Mouse (Mus musculus) C3H10T1/2 (cell line): Measurements from ENCODE around the gene Rangrf. TPM values are rescaled to one million over a fixed set of nuclear protein-coding genes. Genes with fewer than 3 reads are reported as not detected.

Experiments
- polyA plus RNA-seq, 2 experiments: library from polyadenylated mRNA; unstranded; fragments of >200 nt; fragmentation: generic; extraction: Trizol; gene quantifications; one replicate each; pipeline ENCODE4 v1.2.1; 2012; ENCODE audit warnings: missing spikeins in 2 of 2

The Rangrf gene
- 10 to 100 TPM; 27.7 to 48.0 TPM for polyA plus RNA-seq

GRCm38 (mm10) chr11:68975085-68975484 lies at the start of gene Rangrf:
Rangrf (minus strand) TSS chr11:68975185.

GRCm38 (mm10) chr11:69015644-69016441 lies 40.9 kb upstream of the Rangrf start, which contains the start of gene Ctc1:
Ctc1 (plus strand) TSS chr11:69015911.

GRCm38 (mm10) chr11:69008182-69009121 lies 33.5 kb upstream of the Rangrf start, which contains the start of gene Pfas:
Pfas (minus strand) TSS chr11:69008460.

GRCm38 (mm10) chr11:68967337-68968282 lies 7.4 kb downstream of the Rangrf start, which contains the start of gene Slc25a35:
Slc25a35 (plus strand) TSS chr11:68968131.

GRCm38 (mm10) chr11:68957308-68957707 lies 17.7 kb downstream of the Rangrf start, which contains the start of gene Arhgef15:
Arhgef15 (minus strand) TSS chr11:68957480.

GRCm38 (mm10) chr11:68926981-68927380 lies 48.0 kb downstream of the Rangrf start, which contains the start of gene Odf4:
Odf4 (minus strand) TSS chr11:68927081.

Other genes starting within 250 kb of the Rangrf start
- 10 to 100 TPM in 1 of 2 experiments, 1 to 10 TPM in 1; 3.2 to 33.9 TPM for gene Ndel1, start 103.3 kb downstream of the Rangrf start, polyA plus RNA-seq
- gene Rnf222, start 86.6 kb downstream of the Rangrf start, polyA plus RNA-seq = under 1 TPM in 1 of 2 experiments, not detected in 1; 0.01 TPM
- 100 to 1,000 TPM; 611 to 728 TPM for gene Rpl26, start 73.6 kb downstream of the Rangrf start, polyA plus RNA-seq
- gene Odf4, start 48.1 kb downstream of the Rangrf start, polyA plus RNA-seq = not detected
- gene Arhgef15, start 17.7 kb downstream of the Rangrf start, polyA plus RNA-seq = 1 to 10 TPM in 1 of 2 experiments, under 1 TPM in 1; 0.97 to 1.1 TPM
- 1 to 10 TPM in 1 of 2 experiments, under 1 TPM in 1; 0.91 to 4.0 TPM for gene Slc25a35, start 7.1 kb downstream of the Rangrf start, polyA plus RNA-seq
- gene Pfas, start 33.3 kb upstream of the Rangrf start, polyA plus RNA-seq = 1 to 10 TPM; 6.8 to 7.2 TPM
- gene Ctc1, start 40.7 kb upstream of the Rangrf start, polyA plus RNA-seq = 10 to 100 TPM; 57.4 to 66.2 TPM
- 10 to 100 TPM; 33.9 to 67.3 TPM for gene Aurkb, start 70.5 kb upstream of the Rangrf start, polyA plus RNA-seq
- 10 to 100 TPM; 13.1 to 23.4 TPM for gene Borcs6, start 84.5 kb upstream of the Rangrf start, polyA plus RNA-seq
- gene Tmem107, start 95.6 kb upstream of the Rangrf start, polyA plus RNA-seq = 10 to 100 TPM; 73.7 to 88.9 TPM
- gene Vamp2, start 113.3 kb upstream of the Rangrf start, polyA plus RNA-seq = 10 to 100 TPM; 16.1 to 69.3 TPM
- 10 to 100 TPM in 1 of 2 experiments, 1 to 10 TPM in 1; 3.3 to 14.3 TPM for gene Per1, start 120.0 kb upstream of the Rangrf start, polyA plus RNA-seq
- gene Hes7, start 145.2 kb upstream of the Rangrf start, polyA plus RNA-seq = under 1 TPM; 0.16 to 0.19 TPM
- gene 9130213A22Rik, start 147.4 kb upstream of the Rangrf start, polyA plus RNA-seq = 1 to 10 TPM in 1 of 2 experiments, under 1 TPM in 1; 0.55 to 2.0 TPM
- under 1 TPM; 0.07 to 0.34 TPM for gene Aloxe3, start 150.7 kb upstream of the Rangrf start, polyA plus RNA-seq
- gene Alox12b, start 181.8 kb upstream of the Rangrf start, polyA plus RNA-seq = not detected
- under 1 TPM; 0.05 to 0.20 TPM for gene Alox8, start 222.7 kb upstream of the Rangrf start, polyA plus RNA-seq